Mouse (Mus musculus) mouse embryonic stem cell (cell line): ENCODE data around the gene Best1.

Source experiments
- in situ Hi-C, 2 experiments: fragments of 300-500 bp; cut with MboI; formaldehyde crosslinking; loops; 1 replicate in 1 of 2; 3 replicates in 1 of 2; pipeline ENCODE4 v1.14.3; 2019 to 2020; ENCODE audit warnings: low sequenced_read_pairs in 2 of 2, low pct_unique_long_range_greater_than_20kb in 1 of 2, mixed read lengths in 1 of 2; ENCODE audit not compliant: unreplicated experiment in 1 of 2

Best1 gene

GRCm38 (mm10) chr19:10001206-10001969, at the start of gene Best1, which contains the start of gene Rab3il1:
Gene Best1, minus strand, starts transcription at chr19:10001633.
Gene Rab3il1, plus strand, starts transcription at chr19:10001669.
- in situ Hi-C loops: no loop called here

- in situ Hi-C loops: no loop called here
Measured at GRCm38 (mm10) chr19:10050438-10050837, 49.0 kb upstream of the Best1 start.

GRCm38 (mm10) chr19:10049533-10049932, 48.1 kb upstream of the Best1 start:
- in situ Hi-C loops: no loop called here

GRCm38 (mm10) chr19:10046983-10047382, 45.5 kb upstream of the Best1 start:
- in situ Hi-C loops: no loop called here

- in situ Hi-C loops: no loop called here
Measured at GRCm38 (mm10) chr19:10046346-10046745, 44.9 kb upstream of the Best1 start.

GRCm38 (mm10) chr19:10045707-10046106, 44.3 kb upstream of the Best1 start:
- in situ Hi-C loops: no loop called here

- in situ Hi-C loops: no loop called here
Measured at GRCm38 (mm10) chr19:10043643-10044042, 42.2 kb upstream of the Best1 start.

GRCm38 (mm10) chr19:10042816-10043215, 41.4 kb upstream of the Best1 start:
- in situ Hi-C loops: no loop called here

- in situ Hi-C loops: no loop called here
Measured at GRCm38 (mm10) chr19:10042232-10042631, 40.8 kb upstream of the Best1 start.

GRCm38 (mm10) chr19:10041388-10042148, 40.1 kb upstream of the Best1 start, which contains the start of gene Fads3:
Gene Fads3, plus strand, starts transcription at chr19:10041569.
- in situ Hi-C loops: no loop called here

- in situ Hi-C loops: no loop called here
Measured at GRCm38 (mm10) chr19:10040866-10041387, 39.5 kb upstream of the Best1 start.

GRCm38 (mm10) chr19:10039615-10040014, 38.2 kb upstream of the Best1 start:
- in situ Hi-C loops: no loop called here

- in situ Hi-C loops: no loop called here
Measured at GRCm38 (mm10) chr19:10038910-10039309, 37.5 kb upstream of the Best1 start.

GRCm38 (mm10) chr19:10038364-10038763, 36.9 kb upstream of the Best1 start:
- in situ Hi-C loops: no loop called here

- in situ Hi-C loops: no loop called here
Measured at GRCm38 (mm10) chr19:10037534-10037933, 36.1 kb upstream of the Best1 start.

- in situ Hi-C loops: loop anchor here in 1 of 2 experiments (5.0 kb wide), 2 partner anchors 38 to 123 kb away; no protein-coding TSS in a partner anchor
Measured at GRCm38 (mm10) chr19:10034785-10035447, 33.5 kb upstream of the Best1 start.

- in situ Hi-C loops: loop anchor here in 1 of 2 experiments (5.0 kb wide), 2 partner anchors 37 to 122 kb away; no protein-coding TSS in a partner anchor
Measured at GRCm38 (mm10) chr19:10034356-10034755, 32.9 kb upstream of the Best1 start.

GRCm38 (mm10) chr19:10033211-10033973, 32.0 kb upstream of the Best1 start:
- in situ Hi-C loops: loop anchor here in 1 of 2 experiments (5.0 kb wide), 2 partner anchors 36 to 121 kb away; no protein-coding TSS in a partner anchor
